Mouse (Mus musculus) urinary bladder, adult 2 months (tissue): ENCODE data around the gene Dnm2. TPM values are rescaled to one million over a fixed set of nuclear protein-coding genes. Genes with fewer than 3 reads are reported as not detected.

Experiments
- DNase-seq: peaks from one replicate; pipeline ENCODE4 v3.0.0; 2022; ENCODE audit warnings: low spot score
- polyA plus RNA-seq: library from polyadenylated mRNA; depleted of rRNA; stranded (reverse); fragments of >200 nt; gene quantifications from 2 replicates; pipeline ENCODE4 v1.2.3, GENCODE M21; 2012

Gene Dnm2
- polyA plus RNA-seq, 1 experiment, result 76.4 TPM

- no peak for DNase-seq
Measured at GRCm38 (mm10) chr9:21430724-21431123, 6.0 kb downstream of the Dnm2 start.

DNA sequence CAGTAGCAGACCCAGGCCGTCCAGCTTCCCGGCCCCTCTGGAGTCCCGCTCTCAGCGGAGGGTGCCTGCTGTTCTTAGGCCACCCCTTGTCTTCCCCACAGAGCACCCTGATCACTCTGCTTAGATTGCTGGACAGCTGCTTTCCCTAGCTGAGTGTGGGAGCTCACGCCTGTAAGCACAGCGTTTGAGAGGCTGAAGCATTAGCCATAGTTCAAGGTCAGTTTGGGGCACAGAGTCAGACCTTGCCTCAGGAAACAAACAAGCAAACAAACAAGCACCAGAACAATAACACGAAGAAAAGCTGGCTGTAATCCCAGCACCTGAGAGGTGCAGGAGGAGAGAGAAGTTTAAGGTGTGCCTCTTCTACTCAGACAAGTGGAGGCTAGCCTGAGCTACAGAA is 7.4 kb downstream of the Dnm2 start:
- DNase-seq, result no peak

- DNase-seq, result no peak
Measured at GRCm38 (mm10) chr9:21433766-21434165, 9.1 kb downstream of the Dnm2 start.

DNA sequence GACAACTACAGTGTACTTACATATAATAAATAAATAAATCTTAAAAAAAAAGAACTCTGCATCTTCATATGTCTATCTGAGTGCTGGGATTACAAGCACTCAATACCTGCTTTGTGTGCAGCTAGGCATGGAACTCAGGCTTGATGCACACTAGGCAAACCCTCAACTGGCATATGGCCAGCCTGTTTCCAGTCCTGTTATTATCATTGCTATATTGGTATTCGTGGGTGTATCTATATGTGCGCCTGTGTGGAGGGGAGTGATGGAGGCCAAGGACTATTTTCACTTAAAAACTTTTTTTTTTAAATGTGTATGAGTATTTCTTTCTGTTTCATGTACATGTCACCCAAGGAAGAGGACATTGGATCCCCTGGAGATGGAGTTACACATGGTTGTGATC is 9.7 kb downstream of the Dnm2 start:
- DNase-seq, result no peak

- no peak for DNase-seq
Measured at GRCm38 (mm10) chr9:21435777-21436635, 11.3 kb downstream of the Dnm2 start.

DNA sequence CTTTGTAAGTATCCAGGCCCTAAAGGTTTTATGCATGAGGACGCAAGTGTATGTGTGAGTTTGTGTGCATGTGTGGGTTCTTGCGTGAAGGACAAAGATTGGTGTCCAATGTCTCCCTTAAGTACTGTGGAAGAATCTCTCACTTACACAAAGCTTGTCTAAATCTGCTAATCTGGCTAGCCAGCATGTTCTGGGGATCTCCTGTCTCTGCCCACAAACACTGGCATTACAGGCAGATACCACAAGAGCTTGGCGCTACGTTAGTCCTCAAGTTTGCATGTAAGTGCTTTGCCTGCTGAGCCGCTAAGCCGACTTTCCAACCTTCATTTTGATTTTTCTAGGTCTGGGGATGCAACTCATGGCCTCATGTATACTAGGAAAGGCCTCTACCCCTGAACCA is 12.9 kb downstream of the Dnm2 start:
- DNase-seq, result no peak

GRCm38 (mm10) chr9:21438219-21438618 is 13.5 kb downstream of the Dnm2 start:
- DNase-seq, result no peak

DNA sequence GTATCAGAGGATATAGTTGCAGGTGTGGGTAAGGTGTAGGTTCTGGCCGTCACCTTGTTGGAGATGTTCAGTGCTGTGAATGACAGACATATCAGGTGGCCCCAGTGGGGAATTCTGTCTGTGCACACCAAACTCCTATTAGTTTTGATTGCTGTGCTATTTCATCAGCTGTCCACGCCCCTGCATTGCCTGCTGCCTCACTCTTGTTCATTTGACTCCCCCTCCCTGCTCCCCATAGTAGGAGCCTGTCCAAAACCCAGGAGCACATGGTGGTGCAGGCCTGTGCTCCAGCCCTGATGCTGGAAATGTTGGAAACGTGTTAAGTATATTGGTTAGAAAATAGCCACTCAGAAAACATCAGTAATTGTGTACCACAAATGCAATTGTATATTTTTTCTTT is 14.7 kb downstream of the Dnm2 start:
- DNase-seq, result no peak

GRCm38 (mm10) chr9:21439914-21440313 is 15.2 kb downstream of the Dnm2 start:
- DNase-seq, result no peak

- DNase-seq, result no peak
Measured at GRCm38 (mm10) chr9:21440387-21440786, 15.7 kb downstream of the Dnm2 start.

GRCm38 (mm10) chr9:21443853-21444252 is 19.1 kb downstream of the Dnm2 start:
- DNase-seq, result no peak

- DNase-seq, result no peak
Measured at GRCm38 (mm10) chr9:21444574-21444973, 19.9 kb downstream of the Dnm2 start.

DNA sequence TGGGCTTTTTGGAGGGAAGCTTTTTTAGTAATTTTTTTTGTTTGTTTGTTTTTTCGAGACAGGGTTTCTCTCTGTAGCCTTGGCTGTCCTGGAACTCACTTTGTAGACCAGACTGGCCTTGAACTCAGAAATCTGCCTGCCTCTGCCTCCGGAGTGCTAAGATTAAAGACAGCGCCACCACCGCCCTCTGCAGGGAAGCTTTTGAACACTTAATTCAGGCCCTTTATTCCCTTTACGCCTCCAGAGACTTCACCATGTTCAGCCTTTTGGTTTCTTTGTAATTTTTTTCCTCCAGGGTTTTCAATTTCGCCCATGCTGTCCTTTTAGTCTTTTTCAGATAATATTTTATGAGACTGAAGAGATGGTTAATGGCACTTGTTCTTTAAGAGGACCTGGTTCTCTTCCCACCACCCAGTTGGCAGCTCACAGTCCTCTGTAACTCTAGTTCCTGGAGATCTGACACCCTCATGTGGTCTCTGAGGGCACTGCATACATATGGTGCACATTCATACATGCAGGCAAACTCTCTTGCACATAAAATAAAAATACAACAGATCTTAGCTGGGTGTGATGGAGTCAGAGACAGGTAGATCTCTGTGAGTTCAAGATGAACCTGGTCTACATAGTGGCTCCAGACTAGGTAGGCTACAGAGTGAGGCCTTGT is 20.5 kb downstream of the Dnm2 start:
- DNase-seq, result no peak

- no peak for DNase-seq
Measured at GRCm38 (mm10) chr9:21447778-21448177, 23.1 kb downstream of the Dnm2 start.

DNA sequence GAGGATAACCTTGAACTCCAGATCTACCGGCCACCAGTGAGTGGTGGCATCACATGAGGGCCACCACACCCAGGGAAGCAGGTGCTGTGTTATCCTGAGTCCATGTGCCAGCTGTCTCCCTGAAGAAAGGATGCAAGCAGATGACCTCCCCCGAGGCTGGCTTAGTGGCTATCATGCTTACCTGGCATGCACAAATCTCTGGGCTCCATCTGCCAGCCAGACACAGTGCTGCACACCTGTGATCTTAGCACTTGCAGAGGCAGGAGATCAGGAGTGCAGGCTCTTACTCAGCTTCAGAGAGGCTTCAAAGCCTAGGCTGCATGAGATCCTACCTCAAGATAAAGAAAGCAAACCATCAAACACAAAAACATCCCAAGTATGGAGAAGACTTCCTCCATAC is 25.0 kb downstream of the Dnm2 start:
- no peak for DNase-seq

- no peak for DNase-seq
Measured at GRCm38 (mm10) chr9:21450270-21450669, 25.6 kb downstream of the Dnm2 start.

DNA sequence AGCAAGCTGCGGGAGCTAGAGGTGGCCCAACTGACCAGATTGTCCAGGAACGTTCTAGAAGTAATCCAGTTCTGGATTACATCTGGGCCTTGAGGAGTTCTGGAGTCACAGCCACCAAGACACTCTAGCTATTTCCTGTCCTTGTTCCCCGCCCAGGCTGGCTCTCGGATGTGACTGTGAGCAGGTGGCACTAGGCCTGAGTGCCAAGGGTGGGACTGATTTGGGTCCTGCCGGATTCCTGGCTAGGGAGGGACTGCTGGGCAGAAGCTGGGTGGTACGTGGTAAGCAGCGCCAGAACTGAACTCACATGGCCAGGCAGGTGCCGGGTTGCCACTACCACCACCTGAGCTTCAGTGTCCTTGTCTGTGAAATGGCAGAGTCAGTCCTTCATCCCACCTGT is 26.7 kb downstream of the Dnm2 start:
- DNase-seq, result no peak

DNA sequence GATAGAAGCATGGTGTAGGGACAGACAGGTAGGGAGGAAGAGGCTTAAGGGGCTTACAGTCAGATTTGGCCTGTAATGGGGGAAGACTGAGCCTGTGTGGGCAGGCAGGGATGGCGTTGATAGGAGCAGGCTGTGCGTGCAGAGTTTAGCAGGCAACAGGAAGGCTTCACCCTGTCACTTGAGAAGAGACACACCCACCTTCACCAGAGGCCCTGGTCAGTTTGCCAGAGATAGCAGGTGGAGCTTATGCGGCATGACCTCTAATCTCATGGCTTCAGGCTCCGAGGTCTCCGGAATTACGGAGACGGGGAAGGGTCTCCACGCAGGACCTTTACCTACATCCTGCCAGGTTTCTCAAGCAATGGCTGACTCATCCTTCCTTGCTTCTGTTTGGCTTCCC is 27.2 kb downstream of the Dnm2 start:
- DNase-seq, result no peak

DNA sequence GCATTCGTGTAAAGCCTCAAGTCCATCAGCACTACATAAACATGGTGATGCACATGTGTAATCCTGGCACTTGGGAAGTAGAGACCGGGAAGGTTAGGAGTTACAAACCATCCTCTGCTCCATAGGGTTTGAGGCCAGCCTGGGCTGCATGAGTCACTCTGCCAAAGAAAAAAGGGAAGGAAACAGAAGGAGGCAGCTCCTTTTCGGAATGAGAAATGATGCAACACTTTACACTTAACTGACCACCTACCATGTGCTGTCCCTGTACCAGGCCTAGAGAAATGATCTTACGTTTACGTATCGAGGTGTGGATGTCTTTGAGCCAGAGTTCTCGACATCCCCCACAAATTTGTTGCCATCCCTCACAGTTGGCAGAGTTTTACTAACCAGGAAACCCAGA is 28.3 kb downstream of the Dnm2 start:
- no peak for DNase-seq

DNA sequence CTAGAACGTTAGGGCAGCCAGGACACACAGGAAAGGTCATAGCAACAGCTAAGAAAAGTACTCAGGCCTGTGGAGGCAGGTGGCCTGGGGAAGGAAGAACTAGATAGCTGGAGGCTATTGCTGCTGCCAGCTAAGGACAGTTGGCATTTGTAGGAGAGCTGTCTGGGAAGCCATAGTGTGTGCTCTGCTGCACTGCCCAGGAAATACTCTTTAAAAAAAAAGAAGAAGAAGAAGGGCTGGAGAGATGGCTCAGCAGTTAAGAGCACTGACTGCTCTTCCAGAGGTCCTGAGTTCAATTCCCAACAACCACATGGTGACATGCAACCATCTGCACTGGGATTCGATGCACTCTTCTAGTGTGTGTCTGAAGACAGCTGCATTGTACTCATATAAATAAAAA is 28.8 kb downstream of the Dnm2 start:
- no peak for DNase-seq

GRCm38 (mm10) chr9:21454556-21454955 is 29.8 kb downstream of the Dnm2 start:
- no peak for DNase-seq

- no peak for DNase-seq
Measured at GRCm38 (mm10) chr9:21455103-21455770, 30.5 kb downstream of the Dnm2 start.
